Mouse (Mus musculus) myocyte (in vitro differentiated cells): ENCODE results near the gene Mcm10.

Experiments
- CEBPB ChIP-seq: IDR thresholded peaks from 2 replicates; pipeline ENCODE4 v1.6.1; 2011; ENCODE audit warnings: mild to moderate bottlenecking, moderate library complexity; ENCODE audit not compliant: poor library complexity, insufficient read depth, severe bottlenecking
- MAX ChIP-seq: IDR thresholded peaks from one replicate; pipeline ENCODE4 v1.6.1; 2011; ENCODE audit warnings: low read depth, mild to moderate bottlenecking, control low read depth
- MYOD1 ChIP-seq, 3 experiments: IDR thresholded peaks; one replicate each; pipeline ENCODE4 v1.6.1; 2011; ENCODE audit warnings: control low read depth in 2 of 3, low read depth in 2 of 3, mild to moderate bottlenecking in 2 of 3, moderate library complexity in 1 of 3; ENCODE audit not compliant: insufficient read length in 2 of 3, control insufficient read depth in 1 of 3
- POLR2A ChIP-seq: IDR thresholded peaks from one replicate; pipeline ENCODE4 v1.6.1; 2011; ENCODE audit warnings: low read depth, mild to moderate bottlenecking, control low read depth, moderate library complexity; ENCODE audit not compliant: insufficient read length
- TCF12 ChIP-seq: IDR thresholded peaks from one replicate; pipeline ENCODE4 v1.6.1; 2011; ENCODE audit warnings: mild to moderate bottlenecking, control low read depth; ENCODE audit not compliant: poor library complexity, insufficient read depth, severe bottlenecking
- USF1 ChIP-seq: IDR thresholded peaks from one replicate; pipeline ENCODE4 v1.6.1; 2011; ENCODE audit warnings: low read depth, mild to moderate bottlenecking, control low read depth, moderate library complexity

GRCm38 (mm10) chr2:5001266-5001665 is 11.3 kb downstream of the Mcm10 start:
- no peak for TF ChIP-seq MAX
- TF ChIP-seq CEBPB = no peak
- no peak for TF ChIP-seq POLR2A
- no peak for TF ChIP-seq MYOD1 (IDR thresholded peaks at IDR 0.05; ENCODE audit: control insufficient read depth in 1 of 3, insufficient read length in 2 of 3, low read depth in 2 of 3)
- no peak for TF ChIP-seq TCF12
- TF ChIP-seq USF1 = no peak
